Mouse (Mus musculus) adrenal gland, adult 18-20 months (tissue): ENCODE data around the gene Gda. TPM values are rescaled to one million over a fixed set of nuclear protein-coding genes. Genes with fewer than 3 reads are reported as not detected.

Experiments
- DNase-seq, 2 experiments: peaks; one replicate each; pipeline ENCODE4 v3.0.0; 2021 to 2022; ENCODE audit warnings: low spot score in 2 of 2
- total RNA-seq, 2 experiments: library from RNA; stranded (reverse); gene quantifications; 1 replicate in 1 of 2; 2 replicates in 1 of 2; pipeline ENCODE4 v1.2.3; 2021

Gda gene
- total RNA-seq, 2 experiments from 2014 or later, result 11.0 to 13.1 TPM

DNA sequence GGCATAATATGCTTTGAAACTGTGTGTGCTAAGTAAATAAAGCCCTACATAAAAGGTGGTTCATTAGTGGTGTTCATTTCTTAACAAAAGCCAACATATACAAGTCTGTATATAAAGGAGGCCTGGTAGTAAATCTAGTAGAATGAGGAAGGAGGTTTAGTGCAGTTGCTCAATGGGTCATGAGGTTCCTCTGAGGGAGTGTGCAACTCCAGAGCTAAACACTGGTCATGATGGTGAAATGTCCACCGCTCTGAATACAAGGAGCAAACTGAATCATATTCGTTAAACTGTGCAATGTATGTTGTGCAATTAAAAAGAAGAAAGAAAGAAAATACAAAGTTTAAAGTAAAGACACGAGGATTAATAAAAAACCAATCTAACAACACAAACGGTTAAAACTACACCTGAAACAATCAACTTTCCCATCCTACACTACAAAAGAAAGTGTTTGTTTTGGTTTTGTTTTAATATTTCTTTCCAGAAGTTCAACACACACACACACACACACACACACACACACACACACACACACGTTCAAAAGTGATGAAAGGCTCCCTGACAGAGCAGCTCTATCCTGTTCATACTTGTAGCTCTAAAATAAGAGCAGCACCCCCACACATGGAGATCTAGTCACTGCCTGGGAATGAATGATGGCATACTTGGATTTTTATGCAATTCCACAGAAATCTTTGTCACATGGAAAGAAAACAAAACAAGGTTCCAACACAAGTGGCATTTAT, 11.9 kb downstream of the Gda start:
- DNase-seq, result no peak

- DNase-seq, result no peak
Observed at GRCm38 (mm10) chr19:21457461-21457860, 15.8 kb downstream of the Gda start.

DNA sequence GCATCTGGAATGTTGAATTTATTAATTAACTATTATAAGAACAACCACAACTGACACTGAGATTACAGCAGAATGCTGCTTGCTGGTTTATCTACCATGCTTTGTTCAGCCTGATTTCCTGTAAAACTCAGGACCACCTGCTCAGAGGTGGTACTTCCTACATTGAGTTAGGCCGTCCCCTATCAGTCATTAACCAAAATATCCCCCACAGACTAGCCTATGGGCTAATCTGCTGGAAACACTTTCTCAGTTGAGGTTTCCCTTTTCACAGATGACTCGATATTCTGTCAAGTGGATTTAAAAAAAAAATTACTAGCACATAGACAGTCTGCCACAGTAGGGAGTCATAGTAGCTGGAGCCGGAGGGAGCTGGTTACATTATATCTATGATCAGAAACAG, 31.5 kb downstream of the Gda start:
- no peak for DNase-seq

DNA sequence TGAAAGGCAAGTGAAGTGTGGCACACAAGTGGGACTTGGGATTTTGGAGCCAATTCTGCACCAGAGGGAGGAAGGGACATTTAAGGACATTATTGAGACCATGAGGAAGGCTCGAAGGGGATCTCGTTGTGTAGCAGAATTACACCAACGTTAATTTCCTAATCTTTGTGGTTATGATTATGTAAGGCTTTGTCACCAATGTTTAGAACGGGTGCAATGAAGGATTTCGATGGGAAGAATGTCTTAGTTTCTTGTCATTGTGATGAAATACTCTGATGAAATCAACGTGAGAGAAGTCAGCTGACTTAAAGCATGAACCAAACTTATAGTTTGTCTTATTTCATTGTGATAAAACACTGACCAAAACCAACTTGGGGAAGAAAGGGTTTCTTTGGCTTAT, 32.4 kb downstream of the Gda start:
- DNase-seq, result no peak

- DNase-seq, result peak in 1 of 2 experiments; percentile 8
Observed at GRCm38 (mm10) chr19:21439141-21439737, 34.0 kb downstream of the Gda start.

- DNase-seq, result no peak
Observed at GRCm38 (mm10) chr19:21436566-21436965, 36.7 kb downstream of the Gda start.

DNA sequence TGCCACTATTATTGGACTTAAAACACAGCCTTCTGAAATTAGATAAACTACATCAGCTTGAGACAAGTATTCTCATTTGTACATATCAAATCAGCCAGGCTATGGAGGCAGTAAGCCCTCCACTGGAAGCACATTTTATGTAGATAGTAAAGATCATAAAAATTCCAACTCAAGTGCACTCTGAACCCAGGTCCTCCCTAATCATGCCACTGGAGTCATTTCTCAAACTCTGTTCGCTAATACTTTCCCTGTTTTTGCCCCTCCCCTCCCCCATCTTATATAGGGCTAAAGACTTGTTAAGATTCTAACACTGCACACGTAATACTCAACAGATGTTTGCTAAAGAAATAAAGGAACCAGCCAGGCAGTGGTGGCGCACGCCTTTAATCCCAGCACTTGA, 39.9 kb downstream of the Gda start:
- no peak for DNase-seq

DNA sequence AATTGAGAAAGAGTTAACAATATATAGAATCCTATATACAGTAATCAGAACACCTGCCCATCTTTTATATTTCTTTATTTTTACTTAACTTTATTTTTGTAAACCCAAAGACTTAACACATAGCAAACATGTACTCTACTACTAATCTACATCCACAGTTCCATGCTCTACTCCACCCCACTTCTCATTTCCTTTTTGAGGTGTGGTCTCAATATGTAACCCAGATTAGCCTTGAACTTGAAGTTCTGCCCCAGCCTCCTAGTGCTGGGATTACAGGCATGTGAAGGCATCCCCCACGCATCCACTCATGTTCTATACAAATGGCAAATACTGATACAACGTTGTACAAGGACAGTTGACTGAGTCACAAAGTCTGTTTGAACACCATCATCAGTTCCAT, 40.4 kb downstream of the Gda start:
- no peak for DNase-seq

GRCm38 (mm10) chr19:21432286-21432685, 41.0 kb downstream of the Gda start:
- no peak for DNase-seq

- DNase-seq, result no peak
Observed at GRCm38 (mm10) chr19:21425391-21425790, 47.9 kb downstream of the Gda start.

- no peak for DNase-seq
Observed at GRCm38 (mm10) chr19:21423731-21424130, 49.5 kb downstream of the Gda start.

GRCm38 (mm10) chr19:21418418-21418817, 54.8 kb downstream of the Gda start:
- DNase-seq, result no peak

- DNase-seq, result no peak
Observed at GRCm38 (mm10) chr19:21415377-21415776, 57.9 kb downstream of the Gda start.

DNA sequence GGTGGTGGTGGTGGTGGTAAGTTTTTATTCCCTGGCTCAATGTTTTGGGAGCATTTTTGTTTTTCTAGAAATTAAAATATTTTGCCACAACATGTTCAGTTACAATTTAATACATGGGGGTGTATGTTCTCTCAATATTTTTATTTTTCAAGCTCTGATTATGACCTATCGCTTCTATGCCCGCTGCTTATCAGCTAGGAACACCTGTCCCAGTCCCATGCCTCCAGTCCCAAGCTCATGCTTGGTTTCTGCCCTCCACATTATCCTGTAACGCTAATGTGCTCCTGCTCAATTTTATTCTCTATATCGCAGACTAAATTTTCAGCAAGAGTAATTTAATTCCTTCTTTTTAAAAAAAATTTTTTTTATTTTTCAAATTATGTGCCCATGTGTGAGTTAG, 64.1 kb downstream of the Gda start:
- DNase-seq, result no peak

DNA sequence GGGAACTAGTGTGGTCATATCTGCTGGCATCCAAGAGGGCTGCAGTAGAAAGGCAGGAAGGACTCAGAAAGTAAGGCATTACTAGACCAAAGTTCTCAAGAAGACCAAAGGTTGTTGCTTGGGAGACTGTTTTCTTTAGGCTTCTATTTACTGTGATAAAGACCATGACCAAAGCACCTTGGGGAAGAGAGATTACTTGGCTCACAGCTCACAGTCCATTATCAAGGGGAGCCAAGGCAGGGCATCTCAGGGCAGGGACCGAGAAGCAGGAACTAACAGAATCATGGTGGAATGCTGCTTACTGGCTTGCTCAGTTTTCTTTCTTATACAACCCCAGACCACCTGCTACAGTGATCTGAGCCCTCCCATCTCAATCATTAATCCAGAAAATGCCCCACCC, 65.9 kb downstream of the Gda start:
- DNase-seq, result no peak

DNA sequence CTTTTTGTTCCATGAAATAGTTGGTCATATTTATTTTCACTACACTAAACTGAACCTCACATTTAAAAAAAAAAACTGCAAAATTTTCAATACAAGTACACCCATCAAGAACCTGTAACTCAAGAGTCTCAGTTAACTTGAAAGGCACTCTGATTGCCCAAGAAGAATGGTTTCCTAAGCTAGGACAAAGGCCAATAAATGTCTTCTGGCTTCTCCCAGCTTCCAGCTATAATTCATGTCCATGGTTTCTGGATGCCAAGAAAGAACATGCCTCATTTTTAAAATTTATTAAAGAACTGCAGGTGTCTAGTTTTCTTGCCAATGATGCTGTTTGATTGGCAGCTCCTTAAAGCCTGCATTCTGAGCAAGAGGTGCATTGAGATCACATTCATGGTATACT, 75.3 kb downstream of the Gda start:
- no peak for DNase-seq

DNA sequence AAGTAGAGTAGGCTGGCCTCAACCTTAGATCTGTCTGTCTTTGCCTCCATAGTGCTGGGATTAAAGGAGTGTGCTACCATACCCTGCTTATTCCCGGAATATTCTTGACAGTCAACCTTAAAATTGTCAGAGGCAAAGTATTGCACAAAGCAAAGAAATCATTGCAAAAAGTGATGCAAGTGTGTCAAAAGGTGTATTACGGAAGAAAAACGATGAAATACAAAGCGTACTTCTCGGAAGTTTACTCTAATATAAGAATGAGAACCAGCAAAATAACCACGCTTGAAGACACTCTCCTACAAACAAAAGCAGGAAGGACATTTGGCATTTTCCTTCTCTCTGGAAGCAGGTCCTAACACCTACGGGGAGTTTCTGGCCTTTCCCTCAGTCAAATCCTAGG, 76.9 kb downstream of the Gda start:
- no peak for DNase-seq

GRCm38 (mm10) chr19:21390904-21391303, 82.3 kb downstream of the Gda start:
- no peak for DNase-seq

- DNase-seq, result no peak
Observed at GRCm38 (mm10) chr19:21386842-21387241, 86.4 kb downstream of the Gda start.

GRCm38 (mm10) chr19:21384231-21384630, 89.0 kb downstream of the Gda start:
- no peak for DNase-seq

DNA sequence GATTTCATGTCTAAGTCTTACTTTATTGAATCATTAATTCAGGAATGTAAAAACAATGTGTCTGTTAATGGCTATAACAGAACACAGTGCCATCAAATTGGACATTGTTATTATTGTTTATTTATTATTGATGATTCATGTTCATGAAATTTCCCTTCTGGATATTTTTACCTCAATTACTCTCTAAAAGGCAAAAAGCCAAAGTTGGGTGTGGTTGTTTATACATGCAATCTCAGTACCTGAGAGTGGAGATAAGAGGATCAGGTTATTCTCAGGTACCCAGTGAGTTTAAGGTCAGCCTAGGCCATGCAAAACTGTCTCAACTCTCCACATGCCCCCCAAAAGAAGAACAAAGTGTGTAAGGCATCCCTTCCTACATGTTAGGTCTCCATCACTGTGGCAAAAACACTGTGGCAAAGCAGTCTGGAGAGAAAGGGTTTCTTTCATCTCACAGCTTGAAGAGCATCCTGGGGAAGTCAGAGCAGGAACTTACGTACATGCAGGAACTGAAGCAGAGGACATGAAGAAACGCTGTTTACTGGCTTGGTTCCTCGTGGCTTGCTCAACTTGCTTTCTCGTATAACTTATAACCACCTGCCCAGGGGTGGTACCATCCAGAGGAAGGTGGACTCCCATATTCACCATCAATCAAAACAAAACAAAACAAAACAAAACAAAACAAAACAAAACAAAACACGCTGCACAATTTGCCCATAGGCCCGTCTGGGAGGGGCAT, 89.6 kb downstream of the Gda start:
- DNase-seq, result no peak

- DNase-seq, result no peak
Observed at GRCm38 (mm10) chr19:21381696-21382095, 91.5 kb downstream of the Gda start.
